Mouse (Mus musculus) large intestine, adult 2 months (tissue): ENCODE results near the gene P2rx4. TPM values are rescaled to one million over a fixed set of nuclear protein-coding genes. Genes with fewer than 3 reads are reported as not detected.

Source experiments
- polyA plus RNA-seq: library from polyadenylated mRNA; depleted of rRNA; stranded (reverse); fragments of >200 nt; gene quantifications from 2 replicates; pipeline ENCODE4 v1.2.3, GENCODE M21; 2012; rRNA removed

Gene P2rx4
- polyA plus RNA-seq, 1 experiment = 62.4 TPM

Other genes with a start within 250 kb of the P2rx4 start
- 78.0 and 98.8 TPM in 2 replicates for gene Atp2a2, start 205.3 kb upstream of the P2rx4 start, polyA plus RNA-seq
- gene Ift81, start 93.0 kb upstream of the P2rx4 start, polyA plus RNA-seq = 0.72 and 0.89 TPM in 2 replicates
- gene P2rx7, start 63.6 kb upstream of the P2rx4 start, polyA plus RNA-seq = 18.6 and 21.4 TPM in 2 replicates
- gene Camkk2, start 71.9 kb downstream of the P2rx4 start, polyA plus RNA-seq = 5.1 and 6.1 TPM in 2 replicates
- 183 and 186 TPM in 2 replicates for gene Anapc5, start 113.8 kb downstream of the P2rx4 start, polyA plus RNA-seq
- gene Rnf34, start 142.5 kb downstream of the P2rx4 start, polyA plus RNA-seq = 7.7 and 7.8 TPM in 2 replicates